Mouse (Mus musculus): ENCODE data around the gene Gm20388. TPM values are rescaled to one million over a fixed set of nuclear protein-coding genes. Genes with fewer than 3 reads are reported as not detected.

The Gm20388 gene
- polyA plus RNA-seq, 1 experiment from 2014 or later, result 2.5 TPM

DNA sequence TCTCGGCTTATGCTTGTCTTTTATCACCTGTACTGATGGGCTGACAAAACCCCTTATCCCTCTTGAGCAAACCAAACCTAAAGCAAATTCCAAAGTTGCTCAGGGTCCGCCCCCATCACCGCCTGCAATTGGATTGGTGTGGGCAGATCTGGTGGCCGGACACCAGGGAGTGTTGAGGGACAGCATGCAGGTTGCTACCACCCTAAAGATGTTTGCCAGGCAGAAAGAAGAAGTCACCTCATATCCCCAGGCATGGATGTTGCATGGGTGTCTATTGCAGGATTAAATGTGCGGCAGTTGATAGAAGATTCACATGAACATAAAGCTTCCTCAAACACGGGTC, 4189.0 kb downstream of the Gm20388 start:
- H3K27me3 ChIP-seq (ENCODE audit: low read depth, poor library complexity, severe bottlenecking), result no peaks in the 10 kb centered on the region
- H3K27ac ChIP-seq, result peak overlapping the region; percentile 80
- H3K36me3 ChIP-seq, result no peaks in the 10 kb centered on the region
- no peaks in the 10 kb centered on the region for H3K9me3 ChIP-seq (replicated peaks)
- H3K4me3 ChIP-seq, result 0 out of 2 replicates have a peak overlapping the region, but pooled peaks have one; percentile 11
- peaks cover 19% of the 10 kb centered on the region for H3K4me1 ChIP-seq
- WGBS, result 79% methylated on average over 6 of the region's 6 CpGs
- no peak for DNase-seq (ENCODE audit: low spot score)

GRCm38 (mm10) chr8:124105869-124106268, 4195.2 kb downstream of the Gm20388 start:
- Histone ChIP-seq H3K36me3 (no peaks in the 10 kb centered on the region), H3K27me3 (ENCODE audit: low read depth, poor library complexity, severe bottlenecking) (no peaks in the 10 kb centered on the region), H3K4me3 (no peak overlapping the region), H3K27ac (no peak overlapping the region), H3K9me3 (replicated peaks) (no peaks in the 10 kb centered on the region), H3K4me1 (peaks cover 8% of the 10 kb centered on the region; the same call in 1 of the 2 replicates)
- 72% methylated on average over 6 of the region's 6 CpGs for WGBS
- DNase-seq (ENCODE audit: low spot score), result no peak

DNA sequence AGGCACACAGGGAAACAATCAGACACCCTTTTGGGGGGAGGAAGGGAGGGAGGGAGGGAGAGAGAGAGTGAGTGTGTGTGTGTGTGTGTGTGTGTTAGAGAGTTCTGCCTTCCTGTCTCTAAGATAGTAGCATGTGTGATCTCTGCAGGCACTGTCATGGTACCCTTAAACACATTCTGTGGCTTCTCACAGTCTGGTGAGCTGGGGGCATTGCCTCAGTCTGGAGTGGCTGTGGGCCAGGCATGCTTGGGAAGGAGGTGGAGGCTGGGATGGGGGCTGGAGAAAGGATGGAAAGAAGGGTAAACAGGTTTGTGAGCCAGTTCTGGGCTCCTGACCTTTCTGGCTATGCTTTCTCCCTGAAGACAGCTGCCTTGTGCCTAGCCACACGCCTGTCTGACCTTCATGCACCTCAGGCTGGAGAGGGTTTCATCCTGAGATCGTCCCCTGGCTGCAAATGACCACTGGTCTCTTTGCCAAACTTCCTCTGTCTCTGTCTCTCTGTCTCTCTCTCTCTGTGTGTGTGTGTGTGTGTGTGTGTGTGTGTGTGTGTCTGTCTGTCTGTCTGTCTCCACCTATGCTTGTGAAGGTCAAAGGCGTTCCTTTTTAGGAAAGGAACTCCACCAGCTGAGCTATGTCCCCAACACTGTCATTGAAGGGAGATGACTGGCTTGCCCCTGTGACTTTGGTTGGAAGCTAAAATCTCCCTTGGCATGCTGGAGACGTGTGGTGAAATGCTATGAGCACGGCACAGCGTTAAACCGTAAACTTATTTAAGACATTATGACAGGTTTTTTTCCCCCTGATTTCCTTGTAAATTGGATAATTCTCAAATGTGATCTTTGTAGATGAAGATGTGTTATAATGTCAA, 4195.9 kb downstream of the Gm20388 start:
- Histone ChIP-seq H3K9me3 (replicated peaks) (no peaks in the 10 kb centered on the region), H3K4me3 (no peak overlapping the region), H3K27me3 (ENCODE audit: low read depth, poor library complexity, severe bottlenecking) (no peaks in the 10 kb centered on the region), H3K4me1 (peaks cover 8% of the 10 kb centered on the region; the same call in 1 of the 2 replicates), H3K27ac (no peak overlapping the region), H3K36me3 (no peaks in the 10 kb centered on the region)
- DNase-seq (ENCODE audit: low spot score), result no peak
- WGBS, result 92% methylated on average over 7 of the region's 7 CpGs

- Histone ChIP-seq H3K4me1 (no peaks in the 10 kb centered on the region), H3K9me3 (replicated peaks) (no peaks in the 10 kb centered on the region), H3K27me3 (ENCODE audit: low read depth, poor library complexity, severe bottlenecking) (no peaks in the 10 kb centered on the region), H3K4me3 (no peak overlapping the region), H3K36me3 (no peaks in the 10 kb centered on the region), H3K27ac (no peak overlapping the region)
- WGBS, result 75% methylated on average over 10 of the region's 10 CpGs
- DNase-seq (ENCODE audit: low spot score), result no peak
Measured at GRCm38 (mm10) chr8:124113108-124113507, 4202.5 kb downstream of the Gm20388 start.

DNA sequence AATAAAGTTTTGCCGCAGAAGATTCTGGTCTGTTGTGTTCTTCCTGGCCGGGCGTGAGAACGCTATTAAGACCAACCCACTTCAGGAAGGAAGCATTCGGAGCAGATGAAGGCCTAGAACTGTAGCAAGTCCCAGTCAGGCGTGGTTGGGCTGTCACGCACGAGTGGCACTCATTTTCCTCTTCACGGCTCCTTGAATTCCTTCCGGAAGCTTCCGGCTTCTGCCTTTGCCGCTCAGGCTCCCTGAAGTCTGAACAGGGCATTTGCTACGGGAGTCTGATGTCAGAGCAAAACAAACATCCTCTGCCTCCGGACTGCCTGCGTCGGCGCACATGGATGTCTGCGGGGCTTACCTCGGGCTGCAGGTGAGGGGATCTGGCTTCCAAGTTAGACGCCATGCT, 4214.6 kb downstream of the Gm20388 start:
- no peak for DNase-seq (ENCODE audit: low spot score)
- Histone ChIP-seq H3K4me1 (no peaks in the 10 kb centered on the region), H3K36me3 (no peaks in the 10 kb centered on the region), H3K4me3 (no peak overlapping the region), H3K9me3 (replicated peaks) (no peaks in the 10 kb centered on the region; the same call in 1 of the 2 replicates), H3K27me3 (ENCODE audit: low read depth, poor library complexity, severe bottlenecking) (no peaks in the 10 kb centered on the region), H3K27ac (no peak overlapping the region)
- WGBS, result 96% methylated on average over 20 of the region's 20 CpGs

- no peaks in the 10 kb centered on the region for H3K36me3 ChIP-seq
- WGBS, result 90% methylated on average over 5 of the region's 5 CpGs
- no peaks in the 10 kb centered on the region for H3K9me3 ChIP-seq (replicated peaks)
- no peak overlapping the region for H3K27ac ChIP-seq
- DNase-seq (ENCODE audit: low spot score), result no peak
- peaks cover 8% of the 10 kb centered on the region for H3K4me1 ChIP-seq
- no peaks in the 10 kb centered on the region for H3K27me3 ChIP-seq (ENCODE audit: low read depth, poor library complexity, severe bottlenecking)
- no peak overlapping the region for H3K4me3 ChIP-seq
Measured at GRCm38 (mm10) chr8:124137261-124137660, 4226.6 kb downstream of the Gm20388 start.

- no peak for DNase-seq (ENCODE audit: low spot score)
- no peaks in the 10 kb centered on the region for H3K9me3 ChIP-seq (replicated peaks)
- H3K27me3 ChIP-seq (ENCODE audit: low read depth, poor library complexity, severe bottlenecking), result no peaks in the 10 kb centered on the region
- H3K36me3 ChIP-seq, result no peaks in the 10 kb centered on the region
- 79% methylated on average over 11 of the region's 11 CpGs for WGBS
- no peak overlapping the region for H3K27ac ChIP-seq
- no peak overlapping the region for H3K4me3 ChIP-seq
- H3K4me1 ChIP-seq, result peaks cover 15% of the 10 kb centered on the region
Measured at GRCm38 (mm10) chr8:124140211-124140790, 4229.7 kb downstream of the Gm20388 start.

DNA sequence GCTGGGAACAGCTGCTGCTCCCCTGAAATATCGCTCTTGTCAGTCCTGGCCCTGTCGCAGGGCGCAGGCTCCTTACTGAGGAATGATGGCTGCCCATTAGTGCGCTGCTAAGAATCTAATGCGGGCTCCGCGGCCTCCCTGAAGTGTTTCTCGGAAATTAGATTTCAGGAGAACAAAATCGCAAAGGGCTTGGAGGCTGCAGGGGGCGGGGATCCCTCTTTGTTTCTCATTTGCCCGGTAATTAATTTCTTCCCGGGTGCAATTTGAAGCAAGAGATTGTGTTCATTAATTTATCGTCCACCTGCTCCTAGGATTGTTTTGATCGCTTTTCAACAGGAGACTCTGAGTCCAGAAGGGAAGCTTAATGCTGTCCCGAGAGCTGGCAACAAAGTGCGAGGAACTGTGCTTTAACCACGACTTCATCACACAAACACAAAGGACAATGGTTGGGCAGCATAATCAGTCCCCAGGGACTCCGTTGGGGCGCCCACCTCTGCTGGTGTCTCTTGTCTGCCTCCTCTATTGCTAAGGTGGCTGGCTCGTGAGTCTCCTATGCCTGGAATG, 4230.3 kb downstream of the Gm20388 start:
- no peaks in the 10 kb centered on the region for H3K9me3 ChIP-seq (replicated peaks)
- peaks cover 15% of the 10 kb centered on the region for H3K4me1 ChIP-seq
- no peak overlapping the region for H3K27ac ChIP-seq
- no peaks in the 10 kb centered on the region for H3K36me3 ChIP-seq
- 80% methylated on average over 20 of the region's 20 CpGs for WGBS
- no peak overlapping the region for H3K4me3 ChIP-seq
- H3K27me3 ChIP-seq (ENCODE audit: low read depth, poor library complexity, severe bottlenecking), result no peaks in the 10 kb centered on the region
- DNase-seq (ENCODE audit: low spot score), result no peak

DNA sequence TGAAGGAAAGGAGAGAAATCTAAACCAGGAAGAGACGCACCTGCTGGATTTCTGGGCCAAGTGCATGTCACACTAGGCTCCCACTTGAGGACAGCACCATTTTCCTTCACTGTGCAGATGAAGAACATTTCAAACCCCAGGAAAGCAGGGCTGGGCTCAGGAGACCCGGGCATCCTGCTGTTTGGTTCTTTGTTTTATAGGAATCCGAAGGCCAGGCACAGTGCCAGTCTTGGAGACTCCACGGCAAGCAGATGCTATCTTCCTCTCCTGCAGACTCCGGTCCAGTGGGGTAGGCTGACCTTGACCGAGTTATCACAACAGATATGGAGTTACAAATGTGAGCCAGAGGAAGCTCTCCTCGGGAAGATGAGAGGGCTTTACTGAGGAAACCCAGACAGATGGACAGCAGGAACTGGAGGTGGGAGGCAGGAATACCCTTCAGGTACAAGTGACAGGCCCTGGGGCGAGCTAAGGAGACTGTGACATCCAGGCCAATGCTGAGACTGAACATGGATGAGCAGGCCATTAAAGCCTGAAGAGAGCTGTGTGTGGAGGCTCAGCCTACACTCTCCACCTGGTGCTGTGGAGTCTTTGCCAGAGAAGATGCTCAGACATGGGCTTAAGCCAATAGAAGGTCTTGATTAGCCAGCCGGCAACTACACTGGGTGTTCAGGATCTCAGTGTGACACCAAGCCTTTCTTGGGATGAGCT, 4231.2 kb downstream of the Gm20388 start:
- WGBS, result 89% methylated on average over 9 of the region's 9 CpGs
- Histone ChIP-seq H3K9me3 (replicated peaks) (no peaks in the 10 kb centered on the region), H3K27ac (no peak overlapping the region), H3K36me3 (no peaks in the 10 kb centered on the region), H3K27me3 (ENCODE audit: low read depth, poor library complexity, severe bottlenecking) (no peaks in the 10 kb centered on the region), H3K4me1 (peaks cover 15% of the 10 kb centered on the region), H3K4me3 (no peak overlapping the region)
- DNase-seq (ENCODE audit: low spot score), result no peak

DNA sequence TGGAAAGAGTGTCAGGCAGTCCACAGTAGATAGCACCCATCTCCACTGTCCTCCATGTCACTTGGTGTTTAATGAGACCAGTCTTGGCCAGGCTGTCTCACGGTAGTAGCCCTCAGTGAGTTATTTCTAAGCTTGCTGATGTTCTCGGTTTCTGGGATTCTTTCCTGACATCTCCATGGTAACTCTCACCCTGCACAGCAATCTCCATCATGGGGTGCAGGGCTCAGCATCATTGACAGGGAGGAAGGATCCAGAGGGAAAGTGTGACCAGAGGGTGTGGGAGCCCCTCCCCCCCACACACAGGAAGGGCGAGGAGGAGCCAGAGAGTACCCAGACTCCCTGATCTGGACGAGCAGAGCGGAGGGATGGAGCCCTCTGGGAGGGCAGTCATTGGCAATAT, 4232.4 kb downstream of the Gm20388 start:
- Histone ChIP-seq H3K4me3 (no peak overlapping the region), H3K9me3 (replicated peaks) (no peaks in the 10 kb centered on the region), H3K36me3 (no peaks in the 10 kb centered on the region), H3K27me3 (ENCODE audit: low read depth, poor library complexity, severe bottlenecking) (no peaks in the 10 kb centered on the region), H3K27ac (no peak overlapping the region), H3K4me1 (peaks cover 15% of the 10 kb centered on the region)
- DNase-seq (ENCODE audit: low spot score), result no peak
- WGBS, result 51% methylated on average over 5 of the region's 5 CpGs

GRCm38 (mm10) chr8:124143871-124144618, 4233.4 kb downstream of the Gm20388 start:
- no peaks in the 10 kb centered on the region for H3K36me3 ChIP-seq
- no peaks in the 10 kb centered on the region for H3K9me3 ChIP-seq (replicated peaks)
- DNase-seq (ENCODE audit: low spot score), result no peak
- H3K4me3 ChIP-seq, result no peak overlapping the region
- H3K27ac ChIP-seq, result no peak overlapping the region
- 87% methylated on average over 16 of the region's 16 CpGs for whole genome bisulfite sequencing
- peaks cover 15% of the 10 kb centered on the region for H3K4me1 ChIP-seq
- no peaks in the 10 kb centered on the region for H3K27me3 ChIP-seq (ENCODE audit: low read depth, poor library complexity, severe bottlenecking)

GRCm38 (mm10) chr8:124144619-124144980, 4234.0 kb downstream of the Gm20388 start:
- Histone ChIP-seq H3K36me3 (no peaks in the 10 kb centered on the region), H3K4me1 (peaks cover 15% of the 10 kb centered on the region), H3K4me3 (no peak overlapping the region), H3K27me3 (ENCODE audit: low read depth, poor library complexity, severe bottlenecking) (no peaks in the 10 kb centered on the region), H3K9me3 (replicated peaks) (no peaks in the 10 kb centered on the region), H3K27ac (no peak overlapping the region)
- WGBS, result 91% methylated on average over 12 of the region's 12 CpGs
- no peak for DNase-seq (ENCODE audit: low spot score)
